Mouse (Mus musculus) kidney, postnatal 4 days (tissue): ENCODE data around the gene P2ry14.
"Not testable (repeated sequence)": the region's sequence is repeated elsewhere in the genome, so short reads cannot be mapped to it uniquely, and the experiment has no call there.

ENCODE experiments used
- DNase-seq, 2 experiments: peaks; one replicate each; pipeline ENCODE4 v3.0.0; 2021; ENCODE audit warnings: mixed read lengths in 2 of 2

Gene P2ry14

DNA sequence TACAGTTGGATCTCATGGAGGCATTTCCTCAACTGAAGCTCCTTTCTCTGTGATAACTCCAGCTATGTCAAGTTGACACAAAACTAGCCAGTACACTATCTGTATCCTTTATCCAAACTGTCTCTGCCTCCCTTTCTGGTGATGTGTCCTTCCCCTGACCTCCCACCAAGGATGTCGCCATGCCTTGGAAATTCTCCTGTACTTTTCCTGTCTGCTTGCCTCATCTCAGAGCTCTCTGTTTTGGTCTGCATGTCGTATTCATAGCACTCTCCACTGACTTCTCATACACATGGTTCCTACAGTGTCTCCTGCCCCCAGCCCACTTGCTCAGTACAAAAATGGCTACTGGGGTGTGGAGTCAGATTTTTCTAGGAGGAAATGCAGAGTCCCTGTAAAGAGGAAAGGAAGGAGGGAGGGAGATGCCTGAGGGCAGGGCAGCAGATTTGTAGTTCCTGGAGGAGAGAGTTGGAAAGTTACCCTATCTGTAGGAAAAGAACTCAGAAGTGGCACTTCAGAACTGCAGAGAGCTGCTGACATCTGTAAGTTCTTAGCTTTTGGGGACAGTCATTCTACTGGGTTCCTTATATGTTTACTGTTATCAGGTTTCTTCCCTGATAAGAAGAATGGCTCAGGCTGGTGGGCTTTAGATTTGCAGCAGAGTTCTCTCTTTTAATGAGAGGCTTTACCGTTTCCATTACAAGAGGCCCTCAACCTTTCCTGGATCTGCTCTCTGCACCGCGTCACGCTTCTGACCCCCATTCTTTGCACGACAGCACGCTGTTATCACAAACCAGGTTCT lies 11.7 kb downstream of the P2ry14 start:
- no peak for DNase-seq

DNA sequence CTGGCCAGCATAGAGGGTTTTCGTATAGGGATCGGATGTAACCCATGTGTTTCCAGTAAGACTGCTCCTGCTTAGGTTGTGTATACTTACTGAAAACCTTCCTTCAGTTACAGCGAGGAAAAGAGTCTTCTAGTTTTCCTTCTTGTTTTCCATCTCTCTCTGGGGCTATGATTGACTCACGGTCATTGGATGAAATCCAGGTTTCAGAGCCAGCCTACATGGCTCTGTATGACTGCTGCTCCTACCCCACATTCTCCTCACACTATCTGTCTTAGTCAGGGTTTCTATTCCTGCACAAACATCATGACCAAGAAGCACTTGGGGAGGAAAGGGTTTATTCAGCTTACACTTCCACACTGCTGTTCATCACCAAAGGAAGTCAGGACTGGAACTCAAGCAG lies 12.5 kb downstream of the P2ry14 start:
- not testable (repeated sequence) for DNase-seq

DNA sequence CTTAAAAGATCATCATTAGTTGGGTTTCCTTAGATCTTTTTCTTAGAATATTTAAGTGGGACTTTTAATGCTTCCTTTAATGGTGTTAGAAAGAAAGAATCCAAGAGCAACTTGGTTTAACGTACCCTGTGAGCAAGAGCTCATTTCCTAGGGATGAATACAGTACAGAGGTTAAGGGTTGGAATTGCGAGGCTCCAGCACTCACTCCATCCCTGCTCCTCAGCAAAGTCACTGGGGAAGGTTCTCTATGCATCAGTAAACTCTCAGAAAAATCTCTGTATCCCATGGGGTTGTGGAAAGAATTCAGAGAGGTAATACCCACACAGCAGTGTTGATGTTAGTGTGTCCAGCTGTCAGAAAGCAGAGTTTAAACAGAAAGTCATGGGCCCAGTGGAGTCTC lies 13.3 kb downstream of the P2ry14 start:
- no peak for DNase-seq

DNA sequence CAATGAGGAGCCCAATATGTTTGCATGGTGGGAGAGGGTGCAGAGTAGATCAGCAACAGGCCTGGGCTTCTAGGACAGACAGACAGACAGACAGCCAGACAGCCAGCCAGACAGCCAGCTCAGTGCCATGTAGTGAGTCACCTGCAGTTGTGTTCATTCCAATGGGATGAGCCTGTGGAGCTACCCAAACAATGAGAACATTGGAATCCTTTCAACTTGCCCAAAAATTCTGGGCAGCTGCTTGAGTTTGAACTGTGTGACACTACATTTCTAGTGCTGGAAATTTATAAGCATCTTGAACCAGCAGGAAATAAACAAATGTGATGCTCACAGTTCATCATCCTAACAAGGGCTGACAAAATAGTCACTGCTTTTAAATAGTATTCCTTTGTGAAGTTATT lies 13.8 kb downstream of the P2ry14 start:
- no peak for DNase-seq

DNA sequence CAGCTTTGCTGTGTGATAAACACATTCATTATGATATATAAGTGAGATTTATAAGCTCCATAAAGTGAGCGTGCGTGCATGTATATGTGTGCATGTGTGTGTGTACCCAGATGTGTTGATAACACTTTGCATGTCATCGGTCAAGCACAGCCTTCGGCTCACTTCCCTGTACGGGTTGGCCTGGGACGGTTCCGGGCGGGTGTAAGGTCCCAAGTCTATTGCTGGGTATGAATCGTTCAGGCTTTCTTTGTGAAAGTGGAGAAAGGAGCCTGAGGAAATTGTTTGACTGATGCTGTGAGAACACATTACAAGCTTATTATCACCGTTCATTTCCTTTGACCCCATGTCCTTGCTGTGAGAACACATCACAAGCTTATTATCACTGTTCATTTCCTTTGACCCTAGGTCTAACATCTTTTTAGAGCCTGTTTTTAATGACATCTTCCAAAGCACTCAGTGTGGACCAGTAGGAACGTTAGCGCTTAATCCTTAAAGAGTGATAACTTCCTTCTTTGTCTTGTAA lies 14.4 kb downstream of the P2ry14 start:
- DNase-seq: no peak

DNA sequence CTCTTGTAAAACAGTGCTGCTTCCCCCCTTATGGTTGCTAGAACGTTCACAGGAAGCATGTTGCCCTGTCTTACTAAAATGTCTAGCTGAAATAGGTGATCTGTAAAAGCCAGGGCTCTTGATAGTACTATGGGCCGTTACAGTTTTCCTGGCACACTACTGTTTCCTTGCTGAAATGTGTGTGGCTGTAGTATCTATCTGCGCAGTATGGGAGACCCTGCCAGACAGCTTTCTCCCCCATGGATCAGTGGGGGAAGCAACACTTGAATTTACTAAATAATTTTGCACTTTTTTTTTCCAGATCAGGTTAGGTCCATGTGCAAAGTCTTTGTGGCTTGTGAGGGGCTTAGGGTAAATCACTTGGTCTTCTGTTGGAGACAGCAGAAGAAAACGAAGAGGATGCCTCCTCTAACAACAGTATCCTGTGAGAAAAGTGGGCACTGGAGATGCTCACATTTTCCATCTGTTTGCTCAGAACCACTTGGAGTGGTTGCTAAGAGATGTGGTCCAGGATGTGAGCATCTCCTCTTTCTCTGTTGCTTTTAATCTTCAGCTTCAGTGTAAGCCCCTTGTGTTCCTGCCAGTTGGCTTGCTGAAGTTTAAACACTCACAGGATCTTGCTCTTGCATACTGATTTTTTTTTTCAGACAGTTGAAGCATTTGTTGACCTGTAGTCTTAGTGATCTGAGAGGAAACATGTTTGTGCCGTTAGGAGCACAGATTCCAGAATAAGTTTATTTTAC lies 17.3 kb downstream of the P2ry14 start:
- DNase-seq: no peak

DNA sequence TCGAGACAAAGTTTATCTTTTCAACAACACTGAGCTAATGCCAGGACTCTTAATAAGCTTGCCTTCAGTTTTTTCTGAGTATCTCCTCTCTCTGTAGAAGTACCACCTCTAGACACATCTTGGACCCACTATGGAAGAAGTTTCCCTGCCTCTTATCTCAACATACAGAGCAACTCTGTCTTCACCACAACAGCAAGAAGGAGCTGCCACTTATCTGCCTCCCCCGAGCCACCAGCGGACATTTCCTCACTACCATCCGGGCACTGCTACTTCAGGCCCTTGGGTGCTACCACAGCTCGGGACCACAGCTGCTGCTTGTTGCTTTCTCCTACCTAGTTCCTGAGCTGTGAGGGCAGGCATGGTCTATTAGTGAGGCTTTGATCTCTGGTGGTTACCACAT lies 20.2 kb downstream of the P2ry14 start:
- no peak for DNase-seq

DNA sequence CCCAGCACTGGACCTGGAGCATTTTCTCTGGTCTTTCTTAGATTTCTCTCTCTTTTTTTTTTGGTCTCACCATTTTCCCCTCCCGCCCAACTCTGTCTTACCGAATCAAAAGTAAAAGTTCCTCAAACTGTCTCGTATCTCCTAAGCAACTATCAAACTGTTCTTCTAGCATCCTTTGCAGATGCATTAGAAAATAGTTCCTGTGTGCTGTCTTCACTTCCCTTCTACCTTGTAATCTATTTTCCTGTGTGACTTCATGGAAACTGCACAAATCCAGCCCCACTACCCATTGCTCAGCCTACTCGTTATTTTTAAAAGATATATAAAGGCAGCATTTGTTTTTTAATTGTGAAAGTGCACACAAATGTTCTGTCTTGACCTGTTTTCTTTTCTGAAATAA lies 21.5 kb downstream of the P2ry14 start:
- DNase-seq: no peak

DNA sequence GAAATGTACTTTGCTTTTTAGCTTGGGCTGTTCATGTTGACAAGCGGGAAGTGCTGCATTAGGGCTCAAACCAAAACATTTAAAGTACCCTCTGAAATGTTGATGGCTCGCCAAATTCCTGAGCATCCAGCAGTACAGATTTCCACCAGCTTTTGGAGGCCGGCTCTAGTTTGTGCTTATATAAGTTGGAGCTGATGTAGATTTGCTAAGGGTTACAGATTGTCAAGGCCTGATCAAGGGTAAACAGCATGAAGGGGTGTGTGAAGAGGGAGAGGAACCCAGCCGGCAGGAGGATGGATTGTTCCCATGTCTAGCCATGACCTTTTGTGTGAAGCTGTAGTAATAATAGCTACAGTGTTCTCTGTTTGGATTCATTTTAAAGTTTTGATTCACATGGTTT lies 22.3 kb downstream of the P2ry14 start:
- no peak for DNase-seq

DNA sequence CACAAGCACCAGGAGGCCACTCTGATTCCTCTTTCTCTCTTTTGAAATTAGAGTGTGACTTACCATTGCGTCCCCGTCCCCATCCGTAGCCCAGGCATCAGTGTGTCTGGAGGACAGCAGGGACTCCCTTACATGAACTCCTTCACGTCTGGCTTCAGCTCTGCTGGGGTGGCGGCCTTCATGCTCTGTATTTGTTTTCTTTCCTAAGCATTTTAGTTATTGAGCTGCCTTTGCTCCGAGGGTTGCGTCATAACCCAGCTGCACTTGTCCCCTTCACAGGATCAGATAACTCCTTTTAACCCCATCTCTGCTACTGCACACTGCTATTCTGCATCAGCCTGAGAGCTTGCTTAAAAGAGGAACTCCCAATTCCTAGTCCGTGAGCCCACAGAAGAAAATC lies 23.0 kb downstream of the P2ry14 start:
- DNase-seq: peak; percentile 18 to 35

DNA sequence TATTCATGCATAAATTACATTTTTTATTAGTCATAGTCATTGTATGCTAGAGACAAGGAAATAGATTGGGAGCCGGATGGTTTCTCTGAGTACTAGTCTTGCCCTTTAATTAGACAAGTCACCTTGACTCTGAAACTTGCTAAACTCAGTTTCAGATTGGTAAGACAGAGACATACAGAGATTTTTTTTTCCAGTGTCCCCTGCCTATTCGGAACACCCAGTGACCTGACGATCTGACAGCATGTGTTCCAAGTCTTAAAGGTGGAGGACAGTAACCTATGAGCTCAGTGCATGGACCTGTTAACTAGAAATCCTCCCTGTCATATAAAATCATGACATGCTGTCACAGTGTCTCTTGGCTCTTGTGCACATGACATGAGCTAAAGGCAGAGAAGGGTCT lies 23.9 kb downstream of the P2ry14 start:
- DNase-seq: no peak

DNA sequence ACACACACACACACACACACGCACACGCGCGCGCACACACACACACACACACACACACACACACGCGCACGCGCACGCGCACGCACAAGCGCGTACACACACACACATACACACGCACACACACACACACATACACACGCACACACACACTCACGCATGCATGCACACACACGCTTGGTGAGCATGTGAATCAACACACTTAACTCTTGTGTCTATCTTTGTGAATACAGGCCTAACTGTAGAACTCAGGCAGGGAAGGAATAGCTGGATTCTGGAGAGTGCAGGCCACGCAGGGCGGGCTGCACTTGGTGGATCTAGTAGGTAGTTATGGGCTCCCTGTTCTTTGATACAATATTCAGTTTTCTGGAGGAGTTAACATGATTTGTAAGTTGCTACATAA lies 24.7 kb downstream of the P2ry14 start:
- DNase-seq: no peak

DNA sequence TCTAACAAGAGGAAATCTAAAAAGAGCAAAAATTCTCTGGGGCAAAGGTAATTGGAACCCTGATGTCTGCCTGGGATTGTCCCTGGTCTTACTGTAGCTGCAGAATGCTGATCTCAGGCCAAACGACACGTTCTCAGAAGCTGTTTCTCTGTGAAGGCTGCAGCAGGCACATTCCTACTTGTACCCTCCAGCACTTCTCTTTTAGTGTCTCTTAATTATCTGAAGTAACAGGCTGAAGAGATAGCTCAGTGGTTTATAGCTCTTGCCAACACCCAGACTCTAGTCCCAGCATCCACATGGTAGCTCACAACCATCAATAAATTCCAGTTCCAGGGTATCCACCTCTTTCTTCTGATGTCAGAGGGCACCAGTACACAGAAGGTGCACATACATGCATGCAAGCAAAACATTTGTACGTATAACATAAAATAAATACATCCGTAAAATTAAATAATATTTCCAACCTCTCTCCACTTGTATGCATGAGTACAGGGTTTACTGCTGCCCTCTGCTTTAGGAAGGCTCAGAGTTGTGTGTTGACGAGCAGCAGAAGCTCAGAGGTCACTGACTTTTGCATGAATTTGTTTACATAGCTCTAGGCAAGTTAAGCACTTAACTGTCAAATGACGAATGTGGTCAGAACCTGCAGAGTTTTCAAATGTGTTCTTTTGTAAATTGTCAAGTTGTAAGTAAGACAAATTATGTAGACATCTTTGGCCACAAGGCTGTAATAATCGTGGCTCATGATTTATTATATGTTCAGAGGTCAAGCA lies 27.4 kb downstream of the P2ry14 start:
- no peak for DNase-seq

DNA sequence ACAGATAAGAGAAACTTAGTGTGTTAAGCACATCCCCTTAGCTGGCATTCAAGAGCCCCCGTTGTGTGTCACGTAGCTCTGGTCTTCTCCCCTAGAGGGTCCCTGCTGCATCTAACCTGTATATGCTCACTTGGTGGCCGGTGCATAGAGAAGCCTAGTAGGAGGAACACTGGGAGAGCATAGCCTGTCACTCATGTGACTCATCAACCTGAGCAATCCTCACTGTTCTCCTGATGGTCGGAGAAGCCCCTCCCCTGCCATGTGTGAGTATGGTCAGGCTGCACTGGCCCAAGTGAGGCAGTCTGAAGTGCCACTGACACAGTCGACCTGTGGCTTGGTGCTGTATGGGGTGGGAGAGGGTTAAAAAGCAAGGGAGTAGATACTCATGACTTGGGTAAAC lies 28.4 kb downstream of the P2ry14 start:
- DNase-seq: no peak

DNA sequence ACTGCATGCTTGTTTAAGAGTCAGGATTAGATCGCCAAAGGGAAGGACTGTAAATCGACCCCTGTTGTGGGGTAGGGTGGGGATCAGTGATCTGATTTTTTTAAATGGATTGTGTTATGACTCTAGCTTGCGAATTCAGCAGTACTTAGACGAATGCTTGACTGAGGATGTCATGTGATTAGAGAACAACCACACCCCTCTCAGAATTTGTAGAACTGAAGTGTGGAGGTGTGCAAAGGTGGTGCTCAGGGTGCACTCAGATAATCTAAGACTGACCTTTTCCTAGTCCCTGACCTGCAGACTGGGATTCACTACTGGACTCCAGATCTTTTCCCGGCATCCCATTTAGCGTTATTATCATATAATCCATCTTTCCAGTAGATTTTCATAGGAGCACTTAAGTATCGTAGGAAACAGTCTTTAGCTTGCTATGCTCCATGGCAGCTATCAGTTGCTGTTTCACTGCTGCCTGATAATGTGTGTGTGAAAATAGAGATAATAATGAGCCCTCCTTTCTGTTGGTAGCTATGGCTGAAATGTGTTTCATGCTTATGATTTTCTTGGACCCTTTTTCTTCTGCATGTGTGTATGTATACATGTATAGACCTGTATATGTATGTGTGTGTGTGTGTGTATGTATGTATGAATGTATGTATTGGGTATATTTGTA lies 31.5 kb downstream of the P2ry14 start:
- DNase-seq: no peak

DNA sequence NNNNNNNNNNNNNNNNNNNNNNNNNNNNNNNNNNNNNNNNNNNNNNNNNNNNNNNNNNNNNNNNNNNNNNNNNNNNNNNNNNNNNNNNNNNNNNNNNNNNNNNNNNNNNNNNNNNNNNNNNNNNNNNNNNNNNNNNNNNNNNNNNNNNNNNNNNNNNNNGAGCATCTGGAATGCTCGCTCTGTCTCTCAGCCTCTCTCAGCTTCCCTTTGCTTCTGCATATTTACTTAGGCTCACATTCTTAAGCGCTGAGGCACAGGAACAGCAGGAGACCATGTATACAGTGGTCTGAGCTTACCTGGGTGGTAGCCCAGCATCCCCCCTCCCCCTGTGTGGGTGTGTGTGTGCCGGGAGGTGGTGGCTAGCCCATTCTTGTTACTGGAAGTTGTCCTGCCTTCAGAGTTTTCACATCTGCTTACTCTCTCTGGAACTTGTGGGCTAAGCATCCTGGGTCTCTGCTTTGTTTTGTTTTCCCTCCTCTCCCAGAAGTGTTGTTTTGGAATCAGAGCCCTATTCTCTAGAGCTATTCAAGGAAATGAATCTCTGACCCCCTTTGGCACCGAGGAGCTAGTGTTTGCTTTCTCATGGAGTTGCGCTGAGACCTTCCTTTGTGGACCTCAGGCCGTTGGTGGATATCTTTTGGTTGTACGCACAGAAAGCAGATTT lies 32.2 kb downstream of the P2ry14 start:
- DNase-seq: peak in 1 of 2 experiments; percentile 36

DNA sequence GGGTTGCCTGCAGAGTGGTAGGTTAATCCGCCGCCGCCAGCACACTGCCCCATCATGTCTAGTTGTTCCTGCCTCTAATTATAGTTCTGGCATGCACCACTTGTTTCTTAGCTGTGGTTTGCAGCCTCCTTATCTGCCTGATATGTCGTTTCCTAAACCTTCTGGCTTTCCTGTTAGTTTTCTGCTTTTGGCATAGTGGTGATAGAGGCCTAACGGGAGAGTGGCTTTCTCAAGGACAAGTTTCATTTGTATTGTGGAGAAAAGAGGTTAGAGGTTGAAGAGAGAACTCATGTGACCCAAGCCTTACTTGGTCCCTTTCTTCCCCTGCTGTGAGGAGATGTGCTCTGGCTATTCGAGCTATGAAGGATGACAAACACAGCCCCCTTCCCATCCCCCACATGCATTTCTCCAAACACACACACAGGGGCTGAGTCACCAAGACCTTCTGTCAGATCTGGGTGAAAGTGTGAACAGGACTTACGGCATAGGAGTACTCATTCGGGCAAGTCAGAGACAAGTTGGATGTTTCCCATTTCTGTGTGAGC lies 39.4 kb downstream of the P2ry14 start:
- no peak for DNase-seq

DNA sequence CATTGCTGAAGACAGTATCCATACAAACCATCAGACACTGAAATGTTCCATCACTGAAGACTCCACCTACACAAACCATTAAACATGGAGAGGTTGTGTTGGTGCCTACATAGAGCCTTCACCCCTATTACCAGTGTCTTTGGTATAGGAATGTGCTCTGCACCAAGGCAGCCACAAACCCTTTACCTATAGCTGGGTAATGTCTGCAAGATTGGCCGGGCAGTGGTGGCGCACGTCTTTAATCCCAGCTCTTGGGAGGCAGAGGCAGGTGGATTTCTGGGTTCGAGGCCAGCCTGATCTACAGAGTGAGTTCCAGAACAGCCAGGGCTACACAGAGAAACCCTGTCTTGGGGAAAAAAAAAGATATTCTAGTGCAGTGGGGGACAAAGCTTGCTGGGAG lies 40.1 kb downstream of the P2ry14 start:
- DNase-seq: not testable (repeated sequence)

DNA sequence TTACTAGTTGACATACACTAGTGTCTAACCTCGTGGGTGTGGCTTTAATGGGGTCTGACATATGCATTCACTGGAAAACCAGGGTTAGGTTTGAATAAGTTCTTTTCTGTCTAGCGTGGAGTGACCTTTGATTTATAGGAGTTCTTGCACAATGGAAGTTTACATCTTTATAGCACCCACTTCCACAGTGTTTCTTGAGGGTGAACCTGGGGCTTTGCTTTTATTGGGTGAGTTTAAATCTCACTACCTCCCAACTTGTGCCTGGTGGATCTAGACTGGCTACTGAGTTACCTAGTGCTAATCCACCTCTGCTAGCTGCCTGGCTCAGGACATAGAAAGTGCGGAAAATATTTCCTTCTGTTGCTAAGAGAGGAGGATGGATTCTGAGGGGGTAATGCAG lies 41.5 kb downstream of the P2ry14 start:
- no peak for DNase-seq

DNA sequence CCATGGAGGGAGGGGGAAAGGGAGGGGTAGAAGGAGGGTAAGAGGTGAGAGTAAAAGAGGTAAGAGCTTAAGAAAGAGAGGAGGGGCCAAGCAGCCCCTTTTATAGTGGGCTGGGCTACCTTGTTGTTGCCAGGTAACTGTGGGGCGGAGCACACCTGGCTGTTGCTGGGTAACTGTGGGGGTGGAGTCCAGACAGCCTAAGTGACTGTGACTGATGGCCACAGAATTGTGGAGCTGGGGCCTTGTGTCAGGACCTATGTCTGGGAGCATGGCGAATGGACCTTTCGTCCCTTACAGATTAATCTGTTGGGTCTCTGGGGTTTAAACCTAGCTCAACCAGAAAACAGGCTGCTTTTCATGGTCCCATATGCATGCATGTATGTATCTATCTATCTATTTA lies 43.6 kb downstream of the P2ry14 start:
- not testable (repeated sequence) for DNase-seq

DNA sequence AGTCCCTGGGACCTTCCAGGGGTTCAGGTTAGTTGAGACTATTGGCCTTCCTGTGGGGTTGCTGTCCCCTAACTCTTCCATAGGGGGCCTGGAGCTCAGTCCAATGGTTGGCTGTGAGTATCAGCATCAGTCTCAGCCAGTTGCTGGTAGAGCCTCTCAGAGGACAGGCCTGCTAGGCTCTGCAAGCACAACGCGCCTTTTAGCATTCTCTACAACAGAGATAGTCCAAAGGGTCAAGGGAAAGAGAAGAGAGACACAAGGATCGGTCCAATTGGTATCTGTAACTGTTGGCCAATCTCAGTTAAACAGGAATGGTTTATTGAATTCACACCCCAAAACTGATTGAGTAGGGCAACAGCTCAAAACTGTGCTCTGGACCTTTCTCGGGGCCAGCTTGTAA lies 46.0 kb downstream of the P2ry14 start:
- no peak for DNase-seq

DNA sequence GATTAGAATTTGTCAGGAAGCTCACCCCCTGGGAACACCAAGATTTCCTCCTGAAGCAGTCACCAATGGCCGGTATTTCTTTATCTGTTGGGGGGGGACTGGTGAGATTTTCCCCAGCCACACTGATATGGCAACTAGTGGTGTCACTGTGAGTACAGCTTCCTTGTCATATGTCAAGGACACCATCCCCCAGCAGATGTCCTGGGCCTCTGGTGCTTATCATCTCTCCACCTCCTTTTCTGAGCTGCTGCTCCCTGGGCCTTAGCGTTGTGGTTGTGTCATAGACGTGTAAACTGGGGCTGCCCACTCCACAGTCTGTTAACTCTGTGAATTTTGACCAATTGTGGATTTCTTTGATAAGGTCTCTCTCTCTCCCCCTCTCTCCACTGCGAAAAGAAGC lies 49.0 kb downstream of the P2ry14 start:
- DNase-seq: no peak
